Mouse (Mus musculus) common myeloid progenitor, adult 5-6 weeks (primary cell): Measurements from ENCODE around the gene Rbm20. TPM values are rescaled to one million over a fixed set of nuclear protein-coding genes. Genes with fewer than 3 reads are reported as not detected.
A peak's percentile ranks its signal among the peaks of the same experiment; 100 is the strongest.

Experiments
- ATAC-seq: replicated peaks from 2 replicates; pipeline ENCODE4 v1.8.0; 2016; ENCODE audit warnings: low read depth, mild to moderate bottlenecking, moderate TSS enrichment, inconsistent platforms; ENCODE audit not compliant: poor library complexity, severe bottlenecking
- total RNA-seq: library from RNA; stranded (forward); fragments of 200-1000, 187-1606 nt; gene quantifications from 2 replicates; pipeline ENCODE4 v1.2.3, GENCODE M21; 2017

Rbm20 gene
- total RNA-seq, 1 experiment from 2014 or later = 0.69 TPM

- ATAC-seq = peak; percentile 50
Measured at GRCm38 (mm10) chr19:53780752-53781602, 103.9 kb downstream of the Rbm20 start.

GRCm38 (mm10) chr19:53781826-53782225 is 104.7 kb downstream of the Rbm20 start:
- 0 out of 2 replicates have a peak, but pooled peaks have one; percentile 26 for ATAC-seq

GRCm38 (mm10) chr19:53785352-53785751 is 108.2 kb downstream of the Rbm20 start:
- no peak for ATAC-seq

GRCm38 (mm10) chr19:53786239-53786638 is 109.1 kb downstream of the Rbm20 start:
- no peak for ATAC-seq

GRCm38 (mm10) chr19:53786836-53787235 is 109.7 kb downstream of the Rbm20 start:
- no peak for ATAC-seq

- peak; percentile 56; the same call in 1 of the 2 replicates for ATAC-seq
Measured at GRCm38 (mm10) chr19:53788621-53789331, 111.7 kb downstream of the Rbm20 start.

GRCm38 (mm10) chr19:53789571-53789970 is 112.5 kb downstream of the Rbm20 start:
- ATAC-seq = no peak

GRCm38 (mm10) chr19:53791751-53792720 is 114.9 kb downstream of the Rbm20 start:
- ATAC-seq = no peak

- no peak for ATAC-seq
Measured at GRCm38 (mm10) chr19:53792976-53793897, 116.1 kb downstream of the Rbm20 start.

GRCm38 (mm10) chr19:53793994-53794890 is 117.1 kb downstream of the Rbm20 start:
- ATAC-seq = no peak

- ATAC-seq = no peak
Measured at GRCm38 (mm10) chr19:53794996-53795395, 117.9 kb downstream of the Rbm20 start.

- no peak for ATAC-seq
Measured at GRCm38 (mm10) chr19:53796020-53796419, 118.9 kb downstream of the Rbm20 start.

- ATAC-seq = no peak
Measured at GRCm38 (mm10) chr19:53797770-53798169, 120.7 kb downstream of the Rbm20 start.

GRCm38 (mm10) chr19:53799885-53800284 is 122.8 kb downstream of the Rbm20 start:
- ATAC-seq = peak; percentile 62

- peak; percentile 6; the same call in 1 of the 2 replicates for ATAC-seq
Measured at GRCm38 (mm10) chr19:53800365-53800999, 123.4 kb downstream of the Rbm20 start.

GRCm38 (mm10) chr19:53801380-53801779 is 124.3 kb downstream of the Rbm20 start:
- ATAC-seq = no peak
